ENCODE assay signal across 15 mouse cellular contexts in genomic region chr9:66347405-66348035, GRCm38 (mm10). TPM values are rescaled to one million over a fixed set of nuclear protein-coding genes. Genes with fewer than 3 reads are reported as not detected.
A peak's percentile ranks its signal among the peaks of the same experiment; 100 is the strongest.
DNase-seq lines count a peak whose midpoint lies in the region; ATAC-seq and TF ChIP-seq lines count a peak whose summit lies in the region.
"Had no signal": no experiment of that assay in that cellular context is flagged by ENCODE, and none has a peak within 500 bp of the region (broad histone marks: within the 10 kb centered on the region; RNA-seq: fewer than 3 reads in every experiment).

No protein-coding gene starts in this region.

- no peaks in the 10 kb centered on the region for H3K4me1 ChIP-seq in lung, postnatal 0 days (ENCODE audit: insufficient read depth, low read depth, low read length)
- peaks cover 55% of the 10 kb centered on the region for H3K4me1 ChIP-seq in erythroblast, embryonic 14.5 days (ENCODE audit: control insufficient read depth)
- H3K4me1 ChIP-seq in liver, postnatal 0 days (ENCODE audit: insufficient read depth): peaks cover 32% of the 10 kb centered on the region
- H3K4me1 ChIP-seq in forebrain, embryonic 16.5 days (replicated peaks; ENCODE audit: control insufficient read depth, insufficient read depth, low read length): peaks cover 13% of the 10 kb centered on the region

- H3K36me3 ChIP-seq in lung, postnatal 0 days (ENCODE audit: insufficient read depth, low read length): no peaks in the 10 kb centered on the region
- H3K36me3 ChIP-seq in erythroblast, embryonic 14.5 days (ENCODE audit: control insufficient read depth): peaks cover 13% of the 10 kb centered on the region
- no peaks in the 10 kb centered on the region for H3K36me3 ChIP-seq in liver, postnatal 0 days (replicated peaks; ENCODE audit: insufficient read depth, low read length)
- H3K36me3 ChIP-seq in splenic B cell, adult 2 months (ENCODE audit: control insufficient read depth, insufficient read depth, low read length, poor library complexity, severe bottlenecking): no peaks in the 10 kb centered on the region
- no peaks in the 10 kb centered on the region for H3K36me3 ChIP-seq in forebrain, embryonic 16.5 days (ENCODE audit: control insufficient read depth, insufficient read depth)
- H3K36me3 ChIP-seq: embryonic facial prominence, embryonic 15.5 days; hindbrain, embryonic 15.5 days; neural tube, embryonic 12.5 days had no signal

- H3K4me3 ChIP-seq in lung, postnatal 0 days (ENCODE audit: low read depth, low read length): no peak overlapping the region
- H3K4me3 ChIP-seq in erythroblast, embryonic 14.5 days (replicated peaks): peak overlapping the region; percentile 50
- H3K4me3 ChIP-seq in liver, postnatal 0 days (ENCODE audit: low read depth, low read length): no peak overlapping the region
- H3K4me3 ChIP-seq in forebrain, embryonic 16.5 days (replicated peaks; ENCODE audit: low read length): no peak overlapping the region
- H3K4me3 ChIP-seq: embryonic facial prominence, embryonic 15.5 days; hindbrain, embryonic 15.5 days; neural tube, embryonic 12.5 days had no signal

- no peak for TF ChIP-seq CTCF in lung, postnatal 0 days (IDR thresholded peaks at IDR 0.05)
- no peak for TF ChIP-seq CTCF in liver, postnatal 0 days (IDR thresholded peaks at IDR 0.05; ENCODE audit: low read depth)

- H3K27me3 ChIP-seq in lung, postnatal 0 days (replicated peaks; ENCODE audit: insufficient read depth, low read length): no peaks in the 10 kb centered on the region
- no peaks in the 10 kb centered on the region for H3K27me3 ChIP-seq in erythroblast, embryonic 14.5 days (ENCODE audit: control insufficient read depth)
- H3K27me3 ChIP-seq in liver, postnatal 0 days (ENCODE audit: insufficient read depth, low read length): no peaks in the 10 kb centered on the region
- no peaks in the 10 kb centered on the region for H3K27me3 ChIP-seq in splenic B cell, adult 2 months (ENCODE audit: control insufficient read depth, insufficient read depth, low read length, poor library complexity, severe bottlenecking)
- H3K27me3 ChIP-seq in forebrain, embryonic 16.5 days (replicated peaks; ENCODE audit: control insufficient read depth, insufficient read depth, low read length): no peaks in the 10 kb centered on the region
- H3K27me3 ChIP-seq: embryonic facial prominence, embryonic 15.5 days; hindbrain, embryonic 15.5 days; neural tube, embryonic 12.5 days had no signal

- H3K4me2 ChIP-seq in lung, postnatal 0 days (replicated peaks; ENCODE audit: low read depth, low read length): no peak overlapping the region
- peak overlapping the region; percentile 54 for H3K4me2 ChIP-seq in liver, postnatal 0 days (ENCODE audit: low read depth, low read length)
- H3K4me2 ChIP-seq in forebrain, embryonic 16.5 days (ENCODE audit: low read length): no peak overlapping the region
- H3K4me2 ChIP-seq: embryonic facial prominence, embryonic 15.5 days; hindbrain, embryonic 15.5 days; midbrain, embryonic 11.5 days; neural tube, embryonic 12.5 days had no signal

- H3K27ac ChIP-seq in lung, postnatal 0 days (ENCODE audit: low read length): no peak overlapping the region
- peak overlapping the region; percentile 89 for H3K27ac ChIP-seq in liver, postnatal 0 days (ENCODE audit: low read depth)
- no peak overlapping the region for H3K27ac ChIP-seq in forebrain, embryonic 16.5 days (ENCODE audit: low read length)
- H3K27ac ChIP-seq: embryonic facial prominence, embryonic 15.5 days; hindbrain, embryonic 15.5 days; neural tube, embryonic 12.5 days had no signal

- no peaks in the 10 kb centered on the region for H3K9me3 ChIP-seq in lung, postnatal 0 days (ENCODE audit: low read length)
- no peaks in the 10 kb centered on the region for H3K9me3 ChIP-seq in erythroblast, embryonic 14.5 days (ENCODE audit: control insufficient read depth, low read length)
- H3K9me3 ChIP-seq in liver, postnatal 0 days (ENCODE audit: low read length): no peaks in the 10 kb centered on the region
- H3K9me3 ChIP-seq in forebrain, embryonic 16.5 days (ENCODE audit: control insufficient read depth, low read length): no peaks in the 10 kb centered on the region
- H3K9me3 ChIP-seq: embryonic facial prominence, embryonic 15.5 days; hindbrain, embryonic 15.5 days; neural tube, embryonic 12.5 days had no signal

- ATAC-seq in lung, postnatal 0 days: no peak
- ATAC-seq in liver, postnatal 0 days: no peak
- ATAC-seq in forebrain, embryonic 16.5 days: no peak

- TF ChIP-seq EP300 in lung, postnatal 0 days (IDR thresholded peaks at IDR 0.05): no peak
- TF ChIP-seq EP300 in liver, postnatal 0 days (IDR thresholded peaks at IDR 0.05; ENCODE audit: low read depth): peak; percentile 53; the same call in 1 of the 2 replicates

- H3K9ac ChIP-seq in lung, postnatal 0 days (replicated peaks; ENCODE audit: low read depth): no peak overlapping the region
- H3K9ac ChIP-seq in liver, postnatal 0 days (replicated peaks): no peak overlapping the region
- H3K9ac ChIP-seq in forebrain, embryonic 16.5 days (replicated peaks; ENCODE audit: low read depth, low read length): no peak overlapping the region
- H3K9ac ChIP-seq: embryonic facial prominence, embryonic 15.5 days; hindbrain, embryonic 15.5 days; neural tube, embryonic 12.5 days had no signal

- peak; percentile 9 for DNase-seq in lung, postnatal 0 days (ENCODE audit: low spot score)
- no peak for DNase-seq in lung, postnatal 36 days
- DNase-seq in liver, postnatal 0 days: peak; percentile 47
- DNase-seq in splenic B cell, adult 2 months (ENCODE audit: low read depth, low spot score): peak; percentile 35
- DNase-seq in ovary, postnatal 36 days (ENCODE audit: low spot score): no peak
- no peak for DNase-seq in kidney, postnatal 36 days
- DNase-seq: cerebellum, postnatal 25 days; heart, adult 18-20 months; kidney, adult 9 months had no signal

- 75% methylated on average over 7 of the region's 7 CpGs for WGBS in lung, postnatal 0 days
- WGBS in liver, postnatal 0 days (ENCODE audit: insufficient replicate concordance): 50% methylated on average over 7 of the region's 7 CpGs
- WGBS in forebrain, embryonic 16.5 days: 89% methylated on average over 7 of the region's 7 CpGs

RNA-seq across cellular contexts. Expression of gene Herc1, which starts 2.7 kb away (rescaled TPM):
- polyA plus RNA-seq in lung, postnatal 0 days (2015; fragmentation: Nextera tagmentation; extraction: Ambion mirVana): 11.8 and 12.9 TPM in 2 replicates
- polyA plus RNA-seq in erythroblast, embryonic 14.5 days (2012): 1.9 and 2.0 TPM in 2 replicates
- 11.9 and 13.9 TPM in 2 replicates for polyA plus RNA-seq in liver, postnatal 0 days (2015; fragmentation: Nextera tagmentation; extraction: Ambion mirVana)
- 54.6 and 59.9 TPM in 2 replicates for polyA plus RNA-seq in forebrain, embryonic 16.5 days (2015; fragmentation: Nextera tagmentation; extraction: Ambion mirVana)

Comparison
In these comparisons a context has a peak if more than half of its experiments do, and no peak if none do; other contexts are left out.
1. DNase-seq: peak in lung, postnatal 0 days (single experiment), liver, postnatal 0 days (single experiment) and splenic B cell, adult 2 months (single experiment); none in lung, postnatal 36 days (single experiment), ovary, postnatal 36 days (single experiment) and kidney, postnatal 36 days (0 of 2).